In genomic region chr12:9920401-9920800, GRCm38 (mm10) we compare ENCODE assay signal across 9 mouse cellular contexts.
"Had no signal": no experiment of that assay in that cellular context is flagged by ENCODE, and none has a peak within 500 bp of the region (broad histone marks: within the 10 kb centered on the region; RNA-seq: fewer than 3 reads in every experiment).

No protein-coding gene starts in this region.

- DNase-seq: kidney, postnatal 25 days; layer of hippocampus, adult 9-11 months; liver; lung, adult 18-20 months; lung, postnatal 10 days; retina, postnatal 1 day; right cerebral cortex, postnatal 25 days; thymus, adult 18-20 months; thymus, postnatal 4 days had no signal
